Mouse (Mus musculus): Measurements from ENCODE around the gene 2210011C24Rik.
"Not testable (repeated sequence)": the region's sequence is repeated elsewhere in the genome, so short reads cannot be mapped to it uniquely, and the experiment has no call there.

2210011C24Rik gene

GRCm38 (mm10) chr8:84019738-84020137 is 7.8 kb upstream of the 2210011C24Rik start:
- no peak for DNase-seq (ENCODE audit: low read depth)

GRCm38 (mm10) chr8:84015833-84016232 is 3.9 kb upstream of the 2210011C24Rik start:
- no peak for DNase-seq (ENCODE audit: low read depth)

GRCm38 (mm10) chr8:84012499-84013165 is 661 bp upstream of the 2210011C24Rik start:
- no peak for DNase-seq (ENCODE audit: low read depth)

GRCm38 (mm10) chr8:84010625-84011611 is 1.1 kb downstream of the 2210011C24Rik start:
- no peak for DNase-seq (ENCODE audit: low read depth)

- no peak for DNase-seq (ENCODE audit: low read depth)
Observed at GRCm38 (mm10) chr8:84009876-84010275, 2.1 kb downstream of the 2210011C24Rik start.

- no peak for DNase-seq (ENCODE audit: low read depth)
Observed at GRCm38 (mm10) chr8:84008362-84008761, 3.6 kb downstream of the 2210011C24Rik start.

GRCm38 (mm10) chr8:84005502-84005901 is 6.5 kb downstream of the 2210011C24Rik start:
- DNase-seq (ENCODE audit: low read depth): not testable (repeated sequence)

- DNase-seq (ENCODE audit: low read depth): peak; percentile 94
Observed at GRCm38 (mm10) chr8:84004533-84005201, 7.3 kb downstream of the 2210011C24Rik start.

- DNase-seq (ENCODE audit: low read depth): no peak
Observed at GRCm38 (mm10) chr8:84003612-84004246, 8.2 kb downstream of the 2210011C24Rik start.

- DNase-seq (ENCODE audit: low read depth): no peak
Observed at GRCm38 (mm10) chr8:84002957-84003611, 8.9 kb downstream of the 2210011C24Rik start.

GRCm38 (mm10) chr8:84001281-84002000 is 10.5 kb downstream of the 2210011C24Rik start, which contains the start of gene 1700067K01Rik:
Gene 1700067K01Rik, plus strand, starts transcription at chr8:84001502.
- no peak for DNase-seq (ENCODE audit: low read depth)

GRCm38 (mm10) chr8:83999825-84000224 is 12.1 kb downstream of the 2210011C24Rik start:
- no peak for DNase-seq (ENCODE audit: low read depth)

- DNase-seq (ENCODE audit: low read depth): no peak
Observed at GRCm38 (mm10) chr8:83999057-83999705, 12.8 kb downstream of the 2210011C24Rik start.

- DNase-seq (ENCODE audit: low read depth): no peak
Observed at GRCm38 (mm10) chr8:83998231-83999056, 13.5 kb downstream of the 2210011C24Rik start.

GRCm38 (mm10) chr8:83997511-83998141 is 14.3 kb downstream of the 2210011C24Rik start, which contains the start of gene Samd1:
Gene Samd1, plus strand, starts transcription at chr8:83997672.
- DNase-seq (ENCODE audit: low read depth): no peak

- peak; percentile 69 for DNase-seq (ENCODE audit: low read depth)
Observed at GRCm38 (mm10) chr8:83996567-83997505, 15.1 kb downstream of the 2210011C24Rik start.

- DNase-seq (ENCODE audit: low read depth): no peak
Observed at GRCm38 (mm10) chr8:83995973-83996372, 16.0 kb downstream of the 2210011C24Rik start.

All from c-Kit-positive CD71-negative TER-119-negative erythroid progenitor cells, embryonic 14.5 days (primary cell).